Mouse (Mus musculus) naive thymus-derived CD4-positive, alpha-beta T cell, adult 5 months (primary cell): ENCODE measurements around the gene Olfr1229. TPM values are rescaled to one million over a fixed set of nuclear protein-coding genes. Genes with fewer than 3 reads are reported as not detected.

Experiments
- polyA plus RNA-seq: library from polyadenylated mRNA; unstranded; fragments of 100-300 nt; shearing (Covaris generic); gene quantifications from one replicate; pipeline ENCODE4 v1.2.1, GENCODE M21; 2017

Gene Olfr1229
- polyA plus RNA-seq, result not detected

DNA sequence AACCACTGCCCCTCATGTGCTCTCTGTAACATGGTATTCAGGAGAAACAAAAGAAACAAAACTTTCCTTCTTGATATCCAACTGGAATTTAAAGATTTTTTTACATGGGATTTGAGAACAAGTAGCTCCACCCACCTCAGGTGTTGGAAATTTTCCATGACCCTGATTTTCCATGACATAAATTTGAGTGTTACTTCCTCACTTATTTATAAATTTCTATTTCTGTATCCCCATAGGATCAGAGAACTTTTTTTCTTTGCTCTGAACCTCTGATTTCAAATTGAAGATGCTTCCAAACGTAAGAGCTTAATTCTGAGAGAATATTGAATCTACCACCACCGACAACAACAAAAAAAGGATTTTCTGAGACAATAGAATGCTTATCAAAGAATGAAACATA is at the start of gene Olfr1229:
Olfr1229 (minus strand) TSS at position 101 of the 400 bp plus-strand sequence.

DNA sequence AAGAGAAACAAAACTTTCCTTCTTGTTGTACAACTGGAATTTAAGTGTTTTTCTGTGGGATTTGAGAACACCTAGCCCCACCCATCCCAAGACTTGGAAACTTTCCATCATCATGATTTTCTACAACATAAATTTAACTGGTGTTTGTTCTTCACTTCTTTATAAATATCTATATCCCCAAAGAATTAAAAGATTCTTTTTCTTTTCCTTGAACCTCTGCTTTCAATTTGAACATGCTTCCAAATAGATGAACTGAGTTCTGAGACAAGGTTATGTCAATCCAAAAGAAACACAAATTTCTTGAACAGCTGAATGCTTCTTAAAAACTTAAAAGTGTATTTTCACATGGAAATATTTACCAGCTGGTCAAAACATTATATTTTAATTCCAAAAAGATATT is 41.8 kb upstream of the Olfr1229 start, which contains the start of gene Olfr1232:
Olfr1232 (minus strand) TSS at position 101 of the 400 bp plus-strand sequence.

DNA sequence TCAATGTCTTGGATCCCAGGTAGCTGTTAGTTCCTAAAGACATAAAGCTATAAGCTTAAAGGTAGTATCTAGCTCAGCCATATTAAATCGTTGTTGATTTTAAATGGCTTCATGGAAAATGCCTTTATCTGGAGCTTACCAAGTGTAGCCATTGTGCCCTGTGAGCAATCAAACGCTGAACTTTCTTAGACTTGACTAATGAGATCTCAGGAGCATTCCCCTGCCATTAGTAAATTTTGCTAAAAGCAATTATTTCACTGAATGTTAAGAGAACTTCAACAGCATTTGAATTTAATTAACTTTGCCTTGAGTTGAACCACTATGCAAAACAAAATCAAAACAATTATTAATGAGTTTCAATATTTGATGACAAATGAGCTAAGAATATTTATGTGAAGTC is 19.2 kb upstream of the Olfr1229 start, which contains the start of gene Olfr1231:
Olfr1231 (minus strand) TSS at position 101 of the 400 bp plus-strand sequence.

DNA sequence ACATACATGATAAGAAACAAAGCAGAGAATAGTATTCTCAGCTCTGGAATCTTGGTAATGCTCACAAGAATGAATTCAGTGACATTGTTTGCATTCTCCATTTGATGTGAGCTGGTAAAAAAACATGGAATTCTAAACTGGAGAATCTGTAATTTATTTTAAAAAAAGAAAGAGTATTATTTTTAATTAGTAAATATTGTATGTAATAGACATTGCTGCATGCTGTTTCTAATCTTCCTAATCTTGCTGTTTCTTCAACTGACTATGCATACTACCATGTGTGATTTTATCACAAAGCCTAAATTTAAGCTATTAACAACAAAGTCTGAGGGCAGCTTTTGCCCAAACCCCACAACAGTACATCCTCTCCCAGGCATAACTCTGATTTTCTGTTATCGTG is 9.4 kb upstream of the Olfr1229 start, which contains the start of gene Olfr1230:
Olfr1230 (minus strand) TSS at position 101 of the 400 bp plus-strand sequence.

DNA sequence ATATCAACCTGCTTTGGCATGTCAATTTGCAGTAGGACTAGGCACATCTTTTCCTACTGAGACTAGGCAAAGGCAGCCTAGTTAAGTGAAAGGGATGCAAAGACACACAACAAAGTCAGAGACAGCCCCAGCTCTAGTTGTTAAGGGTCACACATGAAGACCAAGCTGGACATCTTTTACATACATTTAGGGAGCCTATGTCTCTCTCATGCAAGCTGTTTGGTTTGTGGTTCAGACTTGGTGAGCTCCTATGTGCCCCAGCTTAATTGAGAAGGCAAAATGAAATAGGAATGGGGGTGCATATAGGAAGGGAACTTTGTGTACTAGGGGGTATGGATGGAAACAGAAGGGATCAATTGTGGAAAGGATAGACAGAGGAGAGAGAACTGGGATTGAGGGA is 33.9 kb downstream of the Olfr1229 start, which contains the start of gene Olfr1228:
Olfr1228 (minus strand) TSS at position 101 of the 400 bp plus-strand sequence.

Other genes with a start within 250 kb of the Olfr1229 start
- not detected for gene Olfr1218, start 226.8 kb downstream of the Olfr1229 start, polyA plus RNA-seq
- not detected for gene Olfr1219, start 204.5 kb downstream of the Olfr1229 start, polyA plus RNA-seq
- gene Olfr1220, start 181.2 kb downstream of the Olfr1229 start, polyA plus RNA-seq, result 0.30 TPM
- not detected for gene Olfr1221, start 170.7 kb downstream of the Olfr1229 start, polyA plus RNA-seq
- gene Olfr1222, start 155.0 kb downstream of the Olfr1229 start, polyA plus RNA-seq, result not detected
- not detected for gene Olfr1223, start 136.5 kb downstream of the Olfr1229 start, polyA plus RNA-seq
- gene Olfr1224-ps1, start 123.9 kb downstream of the Olfr1229 start, polyA plus RNA-seq, result not detected
- gene Olfr1225, start 113.3 kb downstream of the Olfr1229 start, polyA plus RNA-seq, result not detected
- gene Olfr1226, start 88.0 kb downstream of the Olfr1229 start, polyA plus RNA-seq, result not detected
- gene Olfr1228, start 34.0 kb downstream of the Olfr1229 start, polyA plus RNA-seq, result 0.17 TPM
- gene Olfr1230, start 9.3 kb upstream of the Olfr1229 start, polyA plus RNA-seq, result not detected
- not detected for gene Olfr1231, start 19.1 kb upstream of the Olfr1229 start, polyA plus RNA-seq
- gene Olfr1232, start 41.7 kb upstream of the Olfr1229 start, polyA plus RNA-seq, result not detected
- not detected for gene Olfr1233, start 54.4 kb upstream of the Olfr1229 start, polyA plus RNA-seq
- gene Olfr1234, start 76.9 kb upstream of the Olfr1229 start, polyA plus RNA-seq, result not detected
- gene Olfr1238, start 121.7 kb upstream of the Olfr1229 start, polyA plus RNA-seq, result not detected
- gene Olfr1239, start 132.4 kb upstream of the Olfr1229 start, polyA plus RNA-seq, result not detected
- gene Olfr1240, start 155.0 kb upstream of the Olfr1229 start, polyA plus RNA-seq, result not detected
- gene Olfr1241, start 199.1 kb upstream of the Olfr1229 start, polyA plus RNA-seq, result not detected
- gene Olfr1242, start 210.3 kb upstream of the Olfr1229 start, polyA plus RNA-seq, result not detected
- gene Olfr1243, start 243.5 kb upstream of the Olfr1229 start, polyA plus RNA-seq, result not detected